Mouse (Mus musculus): Measurements from ENCODE around the gene Rab25. TPM values are rescaled to one million over a fixed set of nuclear protein-coding genes. Genes with fewer than 3 reads are reported as not detected.
"Not testable (repeated sequence)": the region's sequence is repeated elsewhere in the genome, so short reads cannot be mapped to it uniquely, and the experiment has no call there.

Rab25 gene
- polyA plus RNA-seq, 1 experiment from 2014 or later, result 0.49 TPM

DNA sequence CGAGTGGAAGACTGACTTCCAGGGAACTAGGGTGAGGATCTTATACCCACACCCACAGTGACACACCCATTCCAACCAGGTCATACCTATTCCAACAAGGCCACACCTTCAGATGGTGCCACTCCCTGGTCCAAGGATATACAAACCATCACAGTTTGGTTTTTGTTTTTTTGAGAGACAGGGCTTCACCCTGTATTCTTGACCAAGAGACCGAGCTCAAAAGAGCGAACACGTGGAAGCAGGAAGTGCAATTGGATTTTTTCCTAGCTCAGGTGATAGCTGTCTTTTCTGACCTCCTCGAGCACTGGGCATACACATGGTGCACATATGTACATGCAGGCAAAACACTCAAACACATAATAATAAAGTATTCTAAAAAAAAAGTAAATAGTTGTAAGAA lies 29.7 kb upstream of the Rab25 start:
- not testable (repeated sequence) for H3K9me3 ChIP-seq (replicated peaks); DNase-seq (ENCODE audit: low spot score); H3K4me3 ChIP-seq; H3K27ac ChIP-seq (replicated peaks); H3K27me3 ChIP-seq (ENCODE audit: low read depth, poor library complexity, severe bottlenecking)
- Histone ChIP-seq H3K36me3 (peaks cover 22% of the 10 kb centered on the region), H3K4me1 (peaks cover 19% of the 10 kb centered on the region)
- 87% methylated on average over 5 of the region's 5 CpGs for WGBS

DNA sequence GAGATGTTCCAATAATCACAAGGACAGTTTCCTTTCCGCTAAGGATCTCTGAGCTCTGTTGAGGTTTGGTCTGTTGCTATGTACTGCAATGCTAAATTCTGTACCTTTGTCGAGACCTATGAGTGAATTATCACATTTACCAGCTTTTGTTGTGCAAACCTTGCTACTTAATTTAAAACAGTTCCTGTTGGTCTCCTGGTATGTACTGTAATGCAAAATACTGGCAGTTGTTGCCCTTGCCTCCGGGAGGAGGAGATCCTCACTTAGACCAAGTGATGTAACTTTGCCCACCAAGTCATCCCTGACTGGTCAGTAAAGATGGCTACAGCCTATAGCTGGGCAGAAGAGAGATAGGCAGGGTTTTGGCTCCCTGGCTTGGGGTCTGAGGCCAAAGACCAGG lies 27.4 kb upstream of the Rab25 start, which contains the start of gene Ssr2:
TSS of gene Ssr2 (plus strand) at position 337 of the 400 bp plus-strand sequence.
- H3K27ac ChIP-seq (replicated peaks), result no peak within 1 kb of the TSS
- WGBS, result 84% methylated on average over 3 of the region's 3 CpGs
- no peak for DNase-seq (ENCODE audit: low spot score)
- H3K36me3 ChIP-seq, result peaks cover 5% of the 10 kb centered on the region
- no peak within 1 kb of the TSS for H3K4me3 ChIP-seq
- no peaks in the 10 kb centered on the region for H3K9me3 ChIP-seq (replicated peaks)
- H3K27me3 ChIP-seq (ENCODE audit: low read depth, poor library complexity, severe bottlenecking), result no peaks in the 10 kb centered on the region
- H3K4me1 ChIP-seq, result peaks cover 13% of the 10 kb centered on the region

DNA sequence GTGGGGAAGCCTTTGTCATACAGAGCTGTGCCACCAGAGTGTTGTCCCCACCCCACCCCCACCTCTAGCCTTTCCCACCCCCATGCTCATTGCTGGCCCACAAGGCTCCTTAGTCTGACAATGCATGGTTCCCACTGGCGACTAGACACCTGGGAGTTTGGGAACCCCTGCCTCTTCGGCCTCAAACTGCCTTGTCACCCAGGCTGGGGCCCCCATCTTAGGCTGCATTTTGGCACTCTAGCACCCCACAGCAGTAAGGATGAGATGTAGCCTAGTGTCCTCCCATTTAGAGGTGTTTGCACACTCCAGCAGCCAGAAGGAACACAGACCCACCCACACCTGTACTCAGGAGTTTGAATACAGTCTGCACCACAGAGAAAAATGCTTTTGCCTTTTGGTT lies 25.7 kb upstream of the Rab25 start:
- Histone ChIP-seq H3K36me3 (peaks cover 23% of the 10 kb centered on the region), H3K4me1 (peaks cover under 1% of the 10 kb centered on the region), H3K27me3 (ENCODE audit: low read depth, poor library complexity, severe bottlenecking) (no peaks in the 10 kb centered on the region), H3K27ac (replicated peaks) (no peak overlapping the region), H3K9me3 (replicated peaks) (no peaks in the 10 kb centered on the region), H3K4me3 (no peak overlapping the region)
- DNase-seq (ENCODE audit: low spot score), result no peak
- WGBS, result 91% methylated on average over 2 of the region's 2 CpGs

DNA sequence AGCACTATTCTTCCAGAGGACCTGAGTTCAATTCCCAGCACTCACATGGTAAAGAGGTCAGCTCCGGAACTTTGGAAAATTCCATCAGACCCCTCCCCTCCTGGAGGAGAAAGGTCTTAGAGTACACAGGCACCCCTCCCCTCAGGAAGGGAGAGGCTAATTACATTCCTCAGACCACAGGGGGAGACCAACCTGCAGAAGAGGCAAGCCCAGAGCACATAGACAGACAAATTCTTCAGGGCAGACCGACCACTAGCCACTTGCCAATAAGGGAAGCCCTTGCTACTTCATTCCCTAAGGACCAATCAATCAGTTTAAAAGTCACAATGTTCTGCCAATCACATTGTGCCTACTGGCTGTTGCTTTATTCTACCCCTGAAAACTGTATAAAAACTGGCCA lies 24.7 kb upstream of the Rab25 start:
- DNase-seq (ENCODE audit: low spot score), result no peak
- Histone ChIP-seq H3K4me3 (no peak overlapping the region), H3K27ac (replicated peaks) (no peak overlapping the region), H3K27me3 (ENCODE audit: low read depth, poor library complexity, severe bottlenecking) (no peaks in the 10 kb centered on the region), H3K9me3 (replicated peaks) (no peaks in the 10 kb centered on the region), H3K36me3 (peaks cover 32% of the 10 kb centered on the region), H3K4me1 (no peaks in the 10 kb centered on the region)
- 83% methylated on average over 2 of the region's 2 CpGs for WGBS

DNA sequence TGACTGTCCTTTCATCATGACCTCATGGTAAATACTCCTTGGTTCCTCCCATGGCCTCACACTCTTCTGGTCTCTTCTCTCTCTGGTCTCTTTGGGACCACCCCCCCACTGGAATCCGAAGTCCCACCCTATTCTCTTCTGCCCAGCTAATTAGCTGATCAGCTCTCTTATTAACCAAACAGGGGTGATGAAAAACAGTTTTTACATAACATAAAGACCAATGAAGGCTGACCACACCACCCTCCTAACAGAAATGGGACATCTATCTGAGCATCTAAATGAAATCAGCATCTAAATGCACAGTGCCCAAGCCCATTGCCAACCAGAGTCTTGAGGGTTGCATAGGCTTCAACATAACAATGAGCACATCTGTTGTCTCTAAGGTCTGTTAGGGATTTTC lies 23.8 kb upstream of the Rab25 start:
- no peaks in the 10 kb centered on the region for H3K4me1 ChIP-seq
- no peak overlapping the region for H3K27ac ChIP-seq (replicated peaks)
- H3K4me3 ChIP-seq, result no peak overlapping the region
- DNase-seq (ENCODE audit: low spot score), result no peak
- WGBS, result 84% methylated on average over 1 of the region's 1 CpGs
- H3K9me3 ChIP-seq (replicated peaks), result no peaks in the 10 kb centered on the region
- peaks cover 42% of the 10 kb centered on the region for H3K36me3 ChIP-seq
- no peaks in the 10 kb centered on the region for H3K27me3 ChIP-seq (ENCODE audit: low read depth, poor library complexity, severe bottlenecking)

DNA sequence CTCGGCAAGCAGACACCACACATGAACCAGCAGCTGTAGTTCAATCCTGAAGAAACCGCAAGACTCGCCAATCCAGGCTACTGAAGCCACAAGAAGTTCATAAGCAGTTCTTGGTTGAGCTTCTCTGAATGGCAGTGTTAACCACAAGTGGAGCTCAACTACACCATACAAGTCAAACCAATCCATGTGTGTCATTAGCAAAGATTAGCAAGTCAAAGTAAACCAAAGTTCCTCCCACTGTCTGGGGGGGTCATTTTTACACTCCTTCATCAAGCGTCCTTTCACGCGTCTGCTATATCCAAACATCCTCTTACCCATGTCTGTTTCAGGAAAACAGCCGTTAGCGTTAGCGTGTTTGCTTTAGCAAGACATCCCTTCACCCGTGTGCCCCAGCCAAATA lies 22.2 kb upstream of the Rab25 start:
- Histone ChIP-seq H3K4me3 (no peak overlapping the region), H3K27me3 (ENCODE audit: low read depth, poor library complexity, severe bottlenecking) (no peaks in the 10 kb centered on the region), H3K4me1 (no peaks in the 10 kb centered on the region), H3K27ac (replicated peaks) (no peak overlapping the region), H3K9me3 (replicated peaks) (no peaks in the 10 kb centered on the region), H3K36me3 (peaks cover 57% of the 10 kb centered on the region)
- DNase-seq (ENCODE audit: low spot score), result no peak
- WGBS, result 95% methylated on average over 10 of the region's 10 CpGs

DNA sequence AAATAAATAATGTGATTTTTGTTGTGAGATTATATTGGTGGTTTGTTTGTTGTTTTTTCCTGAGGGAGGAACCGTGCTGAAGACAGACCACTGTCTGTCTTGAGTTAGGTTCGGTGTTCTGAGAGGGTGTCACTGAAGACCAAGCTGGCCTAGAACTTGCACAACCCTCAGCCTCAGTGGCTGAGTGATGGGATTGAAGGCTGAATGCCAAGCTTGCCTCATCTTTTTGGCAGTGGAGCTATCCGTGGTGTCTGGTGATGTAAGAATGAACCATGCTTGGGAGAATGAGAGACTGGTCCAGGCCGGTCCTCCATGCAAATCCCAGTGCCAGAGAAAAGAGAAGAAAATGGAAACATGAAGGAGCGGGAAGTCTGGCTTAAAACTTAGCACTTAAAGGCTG lies 21.6 kb upstream of the Rab25 start:
- Histone ChIP-seq H3K4me1 (no peaks in the 10 kb centered on the region), H3K36me3 (peaks cover 64% of the 10 kb centered on the region), H3K4me3 (no peak overlapping the region), H3K27me3 (ENCODE audit: low read depth, poor library complexity, severe bottlenecking) (no peaks in the 10 kb centered on the region), H3K27ac (replicated peaks) (no peak overlapping the region), H3K9me3 (replicated peaks) (no peaks in the 10 kb centered on the region)
- DNase-seq (ENCODE audit: low spot score), result no peak
- 93% methylated on average over 5 of the region's 5 CpGs for WGBS

DNA sequence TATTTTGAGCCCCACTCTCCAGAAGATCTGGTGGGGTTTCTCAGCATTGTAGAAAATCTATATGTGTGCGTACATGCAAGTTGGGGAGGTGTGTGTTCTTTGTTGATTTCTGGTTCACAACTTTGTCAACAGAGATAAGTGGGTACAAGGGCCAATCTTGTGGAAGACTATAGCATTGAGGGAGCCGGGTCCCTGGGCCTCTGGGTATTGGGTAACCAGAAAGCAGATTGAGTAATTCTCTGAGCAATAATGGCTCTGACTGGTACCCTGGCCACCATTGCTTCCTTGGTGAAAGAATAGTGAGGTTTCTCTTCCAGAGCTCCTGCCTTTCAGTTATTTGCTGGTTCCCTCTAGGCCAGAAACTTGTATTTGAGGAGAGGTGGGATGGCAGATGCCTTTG lies 21.0 kb upstream of the Rab25 start:
- 94% methylated on average over 2 of the region's 2 CpGs for WGBS
- DNase-seq (ENCODE audit: low spot score), result no peak
- Histone ChIP-seq H3K27me3 (ENCODE audit: low read depth, poor library complexity, severe bottlenecking) (no peaks in the 10 kb centered on the region), H3K9me3 (replicated peaks) (no peaks in the 10 kb centered on the region), H3K4me3 (no peak overlapping the region), H3K4me1 (no peaks in the 10 kb centered on the region), H3K27ac (replicated peaks) (no peak overlapping the region), H3K36me3 (peaks cover 70% of the 10 kb centered on the region)

DNA sequence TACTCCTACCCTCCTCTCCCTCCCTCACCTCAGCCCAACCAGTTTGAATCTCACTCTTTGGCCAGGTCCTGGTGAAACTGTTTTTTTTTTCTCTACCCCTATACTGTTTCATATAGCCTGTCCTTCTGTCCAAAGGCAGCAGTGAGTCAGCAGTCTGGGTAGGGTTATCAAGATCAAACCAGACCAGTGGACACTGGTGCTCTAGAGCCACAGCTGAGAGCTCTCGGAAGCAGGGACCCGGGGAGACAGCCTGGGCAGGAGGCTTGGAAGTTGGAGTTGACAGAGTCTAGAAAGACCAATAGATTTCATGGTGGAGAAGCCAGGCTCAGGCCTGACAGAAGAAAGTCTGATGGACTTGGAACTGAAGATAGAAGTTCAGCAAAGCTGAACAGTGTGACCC lies 20.5 kb upstream of the Rab25 start:
- no peak for DNase-seq (ENCODE audit: low spot score)
- Histone ChIP-seq H3K4me3 (no peak overlapping the region), H3K4me1 (peaks cover under 1% of the 10 kb centered on the region; the same call in 1 of the 2 replicates), H3K9me3 (replicated peaks) (no peaks in the 10 kb centered on the region), H3K36me3 (peaks cover 74% of the 10 kb centered on the region), H3K27ac (replicated peaks) (no peak overlapping the region), H3K27me3 (ENCODE audit: low read depth, poor library complexity, severe bottlenecking) (no peaks in the 10 kb centered on the region)
- WGBS, result 95% methylated on average over 2 of the region's 2 CpGs

DNA sequence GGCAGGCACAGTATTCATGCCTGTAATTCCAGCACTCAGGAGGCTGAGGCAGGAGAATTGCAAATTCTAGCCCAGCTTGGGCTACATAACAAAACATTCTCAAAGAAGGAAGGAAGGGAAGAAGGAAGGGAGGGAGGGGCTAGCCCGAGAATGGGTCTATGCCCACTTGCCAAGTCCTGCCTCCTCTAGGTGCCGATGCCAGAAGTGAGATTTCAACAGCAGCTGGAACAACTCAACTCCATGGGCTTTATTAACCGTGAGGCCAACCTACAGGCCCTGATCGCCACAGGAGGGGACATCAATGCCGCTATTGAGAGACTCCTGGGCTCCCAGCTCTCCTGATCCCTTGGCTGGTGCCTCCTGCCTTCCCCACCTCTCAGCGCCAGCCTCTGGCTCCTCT lies 19.8 kb upstream of the Rab25 start:
- Histone ChIP-seq H3K4me3 (no peak overlapping the region), H3K9me3 (replicated peaks) (no peaks in the 10 kb centered on the region), H3K27ac (replicated peaks) (no peak overlapping the region), H3K36me3 (peaks cover 82% of the 10 kb centered on the region), H3K27me3 (ENCODE audit: low read depth, poor library complexity, severe bottlenecking) (no peaks in the 10 kb centered on the region), H3K4me1 (peaks cover 3% of the 10 kb centered on the region; the same call in 1 of the 2 replicates)
- no peak for DNase-seq (ENCODE audit: low spot score)
- WGBS, result 93% methylated on average over 6 of the region's 6 CpGs

DNA sequence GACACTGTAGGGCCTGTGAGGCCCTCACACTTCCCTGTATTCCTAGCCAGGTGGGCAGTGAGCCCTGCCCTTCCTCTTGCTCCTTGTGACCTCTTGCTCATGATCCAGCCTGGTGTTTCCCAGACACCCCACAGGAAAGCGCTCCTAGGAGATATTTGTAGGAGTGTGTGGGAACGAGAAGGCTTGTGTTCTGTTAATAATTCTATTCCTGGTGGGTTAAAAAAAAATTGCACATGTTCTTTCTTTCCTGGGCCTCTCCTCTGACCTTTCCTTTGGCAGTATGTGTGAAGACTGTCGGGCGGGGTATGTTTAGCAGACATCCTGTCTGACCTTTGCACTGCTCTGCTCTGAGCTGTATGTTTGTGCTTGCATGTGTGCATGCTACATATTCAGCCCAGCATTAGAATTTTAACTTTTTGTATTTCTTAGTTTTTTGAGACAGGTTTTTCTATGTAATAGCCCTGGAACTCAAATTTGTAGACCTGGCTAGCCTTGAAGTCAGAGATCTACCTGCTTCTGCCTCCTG lies 18.5 kb upstream of the Rab25 start:
- H3K27me3 ChIP-seq (ENCODE audit: low read depth, poor library complexity, severe bottlenecking), result no peaks in the 10 kb centered on the region
- 96% methylated on average over 4 of the region's 4 CpGs for WGBS
- H3K4me1 ChIP-seq, result peaks cover 3% of the 10 kb centered on the region; the same call in 1 of the 2 replicates
- no peak overlapping the region for H3K27ac ChIP-seq (replicated peaks)
- peaks cover 95% of the 10 kb centered on the region for H3K36me3 ChIP-seq
- H3K9me3 ChIP-seq (replicated peaks), result no peaks in the 10 kb centered on the region
- DNase-seq (ENCODE audit: low spot score), result no peak
- H3K4me3 ChIP-seq, result no peak overlapping the region

DNA sequence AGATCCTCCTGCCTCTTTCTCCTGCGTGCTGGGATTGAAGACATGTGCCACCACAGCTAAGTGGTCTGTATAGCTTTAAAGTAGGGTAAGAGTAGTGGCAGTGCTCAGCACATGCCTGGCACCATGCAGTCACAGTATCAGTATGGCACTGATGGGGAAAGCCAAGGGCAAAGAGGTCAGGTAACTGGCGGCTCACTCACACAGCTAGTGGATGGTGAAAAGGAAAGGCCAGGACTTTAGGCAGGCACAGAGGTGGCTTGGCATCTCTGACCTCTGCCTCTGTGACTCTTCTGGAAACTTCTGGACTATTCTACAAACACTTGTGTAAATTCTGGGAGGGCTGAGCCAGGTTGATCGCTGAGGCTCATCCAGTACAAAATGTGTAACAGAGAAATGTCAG lies 18.0 kb upstream of the Rab25 start:
- no peaks in the 10 kb centered on the region for H3K9me3 ChIP-seq (replicated peaks)
- H3K4me3 ChIP-seq, result no peak overlapping the region
- H3K27ac ChIP-seq (replicated peaks), result no peak overlapping the region
- peaks cover 3% of the 10 kb centered on the region; the same call in 1 of the 2 replicates for H3K4me1 ChIP-seq
- no peaks in the 10 kb centered on the region for H3K27me3 ChIP-seq (ENCODE audit: low read depth, poor library complexity, severe bottlenecking)
- H3K36me3 ChIP-seq, result peaks cover 99% of the 10 kb centered on the region
- DNase-seq (ENCODE audit: low spot score), result no peak
- 91% methylated on average over 3 of the region's 3 CpGs for WGBS

DNA sequence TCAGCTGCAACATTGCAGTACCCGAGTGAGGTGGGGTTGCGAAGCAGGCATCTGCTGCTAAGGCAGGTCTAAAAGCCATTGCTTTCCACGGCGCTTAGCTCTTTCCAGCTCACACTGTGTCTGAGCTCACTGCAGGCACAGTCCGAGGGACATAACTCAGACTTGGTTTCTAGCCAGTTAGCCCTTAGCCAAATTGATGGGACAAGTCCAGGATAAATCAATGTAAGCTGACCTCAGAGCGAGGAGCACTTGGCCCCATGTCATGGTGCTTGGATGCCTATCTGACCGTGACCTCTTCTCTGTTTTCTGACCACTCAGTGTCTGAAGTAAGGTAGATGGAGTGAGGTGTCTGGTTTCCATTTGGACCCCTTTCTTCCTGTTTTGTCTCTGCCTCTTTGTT lies 15.9 kb upstream of the Rab25 start:
- H3K27me3 ChIP-seq (ENCODE audit: low read depth, poor library complexity, severe bottlenecking), result no peaks in the 10 kb centered on the region
- H3K4me3 ChIP-seq, result no peak overlapping the region
- H3K4me1 ChIP-seq, result peaks cover 3% of the 10 kb centered on the region; the same call in 1 of the 2 replicates
- no peak overlapping the region for H3K27ac ChIP-seq (replicated peaks)
- peaks cover 100% of the 10 kb centered on the region for H3K36me3 ChIP-seq
- no peaks in the 10 kb centered on the region for H3K9me3 ChIP-seq (replicated peaks)
- no peak for DNase-seq (ENCODE audit: low spot score)
- 86% methylated on average over 7 of the region's 7 CpGs for WGBS

DNA sequence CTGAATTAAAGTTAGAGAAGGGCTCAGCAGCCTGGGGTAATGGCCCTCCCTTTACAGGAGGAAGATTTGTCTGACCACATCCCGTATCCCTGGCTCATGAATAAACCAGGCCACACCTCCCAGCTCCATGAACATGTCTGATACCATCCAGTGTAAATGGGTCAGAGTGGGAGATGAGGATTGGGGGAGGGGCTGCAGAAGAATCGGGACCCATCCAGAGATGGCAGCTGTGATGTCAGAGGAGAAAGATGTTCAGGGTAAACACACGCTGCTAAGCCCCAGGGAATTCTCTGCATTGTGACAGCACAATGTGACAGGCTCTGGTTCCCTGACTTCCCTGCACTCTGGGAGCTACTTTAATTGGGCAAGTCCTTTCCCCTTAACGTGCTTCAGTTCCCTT lies 15.3 kb upstream of the Rab25 start:
- 78% methylated on average over 4 of the region's 4 CpGs for WGBS
- no peaks in the 10 kb centered on the region for H3K9me3 ChIP-seq (replicated peaks)
- H3K4me1 ChIP-seq, result peaks cover 3% of the 10 kb centered on the region; the same call in 1 of the 2 replicates
- no peak overlapping the region for H3K4me3 ChIP-seq
- no peak for DNase-seq (ENCODE audit: low spot score)
- peaks cover 100% of the 10 kb centered on the region for H3K36me3 ChIP-seq
- no peaks in the 10 kb centered on the region for H3K27me3 ChIP-seq (ENCODE audit: low read depth, poor library complexity, severe bottlenecking)
- H3K27ac ChIP-seq (replicated peaks), result no peak overlapping the region

Measured in midbrain, embryonic 10.5 days (tissue).